17 mouse cellular contexts compared by ENCODE assay signal in the genomic region with DNA sequence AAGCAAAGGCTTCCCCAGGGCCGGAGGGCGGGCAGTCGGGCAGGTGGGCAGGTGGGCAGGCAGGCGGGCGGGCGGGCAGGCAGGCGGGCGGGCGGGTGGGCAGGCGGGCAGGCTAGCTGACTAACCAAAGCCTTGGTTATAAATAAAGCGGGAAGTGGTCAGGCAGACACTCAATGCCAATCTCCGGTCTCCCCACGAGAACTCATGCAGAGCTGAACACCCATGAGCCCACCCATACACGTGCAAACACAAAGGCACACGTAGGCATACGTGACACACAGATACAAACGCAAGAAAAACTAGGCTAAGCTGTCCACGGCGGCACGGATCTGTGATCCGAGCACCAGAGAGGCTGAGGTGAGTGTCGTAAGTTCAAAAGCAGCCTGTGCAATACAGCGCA.
"Had no signal": no experiment of that assay in that cellular context is flagged by ENCODE, and none has a peak within 500 bp of the region (broad histone marks: within the 10 kb centered on the region; RNA-seq: fewer than 3 reads in every experiment).

No protein-coding gene starts in this region.

- ATAC-seq: intestine, embryonic 16.5 days; midbrain, embryonic 13.5 days had no signal

- H3K4me3 ChIP-seq: left cerebral cortex, adult 2 months; limb, embryonic 10.5 days; lung, embryonic 15.5 days; midbrain, embryonic 13.5 days; myocyte; neural tube, embryonic 12.5 days; stomach, embryonic 15.5 days had no signal

- H3K9ac ChIP-seq: liver, embryonic 14.5 days; lung, embryonic 15.5 days; midbrain, embryonic 13.5 days; neural tube, embryonic 12.5 days; stomach, embryonic 15.5 days had no signal

- H3K27me3 ChIP-seq: neural tube, embryonic 12.5 days; stomach, embryonic 15.5 days had no signal

- H3K27ac ChIP-seq: left cerebral cortex, adult 2 months; liver, embryonic 14.5 days; lung, embryonic 15.5 days; macrophage; midbrain, embryonic 13.5 days; neural tube, embryonic 12.5 days; stomach, embryonic 15.5 days had no signal

- H3K9me3 ChIP-seq: limb, embryonic 10.5 days; lung, embryonic 15.5 days; midbrain, embryonic 13.5 days; neural tube, embryonic 12.5 days; stomach, embryonic 15.5 days had no signal

- H3K36me3 ChIP-seq: lung, embryonic 15.5 days; stomach, embryonic 15.5 days had no signal

- H3K4me2 ChIP-seq: lung, embryonic 15.5 days; midbrain, embryonic 13.5 days; neural tube, embryonic 12.5 days; stomach, embryonic 15.5 days had no signal

- DNase-seq: kidney, adult 2 months; kidney, postnatal 25 days; lung, postnatal 14 days; retina, postnatal 1 day; right cerebral cortex, postnatal 14 days; thymus, adult 2 months; thymus, postnatal 36 days had no signal
